Mouse (Mus musculus) midbrain, postnatal 0 days (tissue): ENCODE measurements around the gene Top2b. TPM values are rescaled to one million over a fixed set of nuclear protein-coding genes. Genes with fewer than 3 reads are reported as not detected.

Experiments used
- ATAC-seq: fragments of 200-750 bp; cut with Nextera tagmentation; 2 replicates; pipeline ENCODE4 v1.8.0; 2017; ENCODE audit warnings: moderate number of reproducible peaks, mild to moderate bottlenecking, moderate TSS enrichment, moderate library complexity; ENCODE audit not compliant: low FRiP score
- DNase-seq: peaks from one replicate; pipeline ENCODE4 v3.0.0-alpha.2; 2015; ENCODE audit warnings: low spot score
- H3K27ac ChIP-seq: fragments of 300-500 bp; sonication (generic); 2 replicates; pipeline ENCODE4 v1.5.1; 2014; ENCODE audit warnings: low read depth, mild to moderate bottlenecking, low read length, mixed read lengths
- H3K27me3 ChIP-seq: fragments of 300-500 bp; sonication (generic); 2 replicates; pipeline ENCODE4 v1.6.1; 2014; ENCODE audit warnings: low read length, control low read depth, mixed read lengths; ENCODE audit not compliant: insufficient read depth
- H3K36me3 ChIP-seq: fragments of 300-500 bp; sonication (generic); 2 replicates; pipeline ENCODE4 v1.6.1; 2014; ENCODE audit warnings: low read length, control low read depth, mixed read lengths; ENCODE audit not compliant: insufficient read depth
- H3K4me1 ChIP-seq: fragments of 300-500 bp; sonication (generic); 2 replicates; pipeline ENCODE4 v1.6.1; 2014; ENCODE audit warnings: mild to moderate bottlenecking, control low read depth, antibody characterized with exemption, low read length, mixed read lengths; ENCODE audit not compliant: insufficient read depth
- H3K4me2 ChIP-seq: fragments of 300-500 bp; sonication (generic); 2 replicates; pipeline ENCODE4 v1.6.1; 2014; ENCODE audit warnings: low read depth, mild to moderate bottlenecking, low read length, mixed read lengths; ENCODE audit not compliant: poor library complexity, severe bottlenecking
- H3K4me3 ChIP-seq: fragments of 300-500 bp; sonication (generic); 2 replicates; pipeline ENCODE4 v1.5.1; 2014; ENCODE audit warnings: low read depth, mild to moderate bottlenecking, low read length, moderate library complexity
- H3K9ac ChIP-seq: fragments of 300-500 bp; sonication (generic); replicated peaks from 2 replicates; pipeline ENCODE4 v1.6.1; 2014; ENCODE audit warnings: mild to moderate bottlenecking, low read length, moderate library complexity, mixed read lengths; ENCODE audit not compliant: poor library complexity, severe bottlenecking
- H3K9me3 ChIP-seq: fragments of 300-500 bp; sonication (generic); 2 replicates; pipeline ENCODE4 v1.6.1; 2016; ENCODE audit warnings: low read length, control low read depth
- CTCF ChIP-seq: IDR thresholded peaks from 2 replicates; pipeline ENCODE4 v1.5.1; 2016; ENCODE audit warnings: antibody characterized with exemption, mild to moderate bottlenecking
- WGBS: fragments of 180-500 bp; shearing (Covaris S2); extraction: QIAGEN DNeasy Blood & Tissue Kit; methylation state at CpG from one replicate; pipeline ENCODE4 v1.1.7; 2014; 5-methylcytosine and 5-hydroxymethylcytosine counted together
- polyA plus RNA-seq: library from polyadenylated mRNA; unstranded; fragments of >200 nt; fragmentation: Nextera tagmentation; extraction: Ambion mirVana; gene quantifications from 2 replicates; pipeline ENCODE4 v1.2.1, GENCODE M21; 2015
- total RNA-seq: library from RNA; depleted of rRNA; stranded (reverse); fragments of >200 nt; gene quantifications from 2 replicates; pipeline ENCODE4 v1.2.3, GENCODE M21; 2014

The Top2b gene
- total and polyA plus RNA-seq, 2 experiments from 2014 or later, result 55.8 to 214 TPM

DNA sequence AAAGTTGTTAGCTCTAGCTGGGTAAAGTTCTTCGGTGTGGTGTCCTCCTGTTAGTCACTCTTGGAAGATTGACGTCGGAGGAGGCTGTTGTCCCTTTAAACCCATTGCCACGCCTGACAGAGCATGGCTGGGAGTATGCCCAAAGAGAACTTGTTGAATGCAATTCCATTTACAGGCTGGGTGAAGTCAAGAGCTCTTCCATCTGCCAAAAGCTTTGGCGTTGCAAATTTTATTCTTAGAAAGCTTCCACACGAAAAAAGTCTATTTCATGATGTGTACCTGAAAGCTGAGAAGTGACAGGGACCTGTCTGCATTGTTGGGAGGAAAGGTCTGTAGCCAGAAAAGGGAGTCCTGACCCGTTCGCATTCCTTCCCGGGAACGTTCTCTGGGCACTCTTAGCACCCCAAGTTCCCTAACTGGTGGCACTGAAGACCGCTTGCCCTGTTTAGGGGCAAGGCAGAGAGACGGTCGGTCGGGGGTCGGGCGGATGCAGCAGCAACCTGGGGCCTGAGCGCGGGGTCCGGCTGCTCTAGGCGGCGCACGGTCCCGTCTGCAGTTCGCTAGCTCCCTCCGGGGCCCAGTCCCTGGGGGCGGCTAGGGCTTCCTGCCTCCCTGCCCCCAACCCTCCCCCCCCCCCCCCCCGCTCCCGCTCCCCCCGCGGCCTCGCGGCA, 683 bp upstream of the Top2b start:
- ATAC-seq, result peak; percentile 68
- H3K36me3 ChIP-seq, result no peaks in the 10 kb centered on the region
- H3K4me3 ChIP-seq, result peak overlapping the region; percentile 83
- peak; percentile 75 for DNase-seq
- H3K4me1 ChIP-seq, result peaks cover 5% of the 10 kb centered on the region
- no peaks in the 10 kb centered on the region for H3K27me3 ChIP-seq
- TF ChIP-seq CTCF, result no peak
- peak overlapping the region; percentile 80 for H3K4me2 ChIP-seq
- WGBS, result 1% methylated on average over 25 of the region's 32 CpGs
- H3K9me3 ChIP-seq, result no peaks in the 10 kb centered on the region
- H3K27ac ChIP-seq, result peak overlapping the region; percentile 99
- H3K9ac ChIP-seq, result peak overlapping the region; percentile 100

DNA sequence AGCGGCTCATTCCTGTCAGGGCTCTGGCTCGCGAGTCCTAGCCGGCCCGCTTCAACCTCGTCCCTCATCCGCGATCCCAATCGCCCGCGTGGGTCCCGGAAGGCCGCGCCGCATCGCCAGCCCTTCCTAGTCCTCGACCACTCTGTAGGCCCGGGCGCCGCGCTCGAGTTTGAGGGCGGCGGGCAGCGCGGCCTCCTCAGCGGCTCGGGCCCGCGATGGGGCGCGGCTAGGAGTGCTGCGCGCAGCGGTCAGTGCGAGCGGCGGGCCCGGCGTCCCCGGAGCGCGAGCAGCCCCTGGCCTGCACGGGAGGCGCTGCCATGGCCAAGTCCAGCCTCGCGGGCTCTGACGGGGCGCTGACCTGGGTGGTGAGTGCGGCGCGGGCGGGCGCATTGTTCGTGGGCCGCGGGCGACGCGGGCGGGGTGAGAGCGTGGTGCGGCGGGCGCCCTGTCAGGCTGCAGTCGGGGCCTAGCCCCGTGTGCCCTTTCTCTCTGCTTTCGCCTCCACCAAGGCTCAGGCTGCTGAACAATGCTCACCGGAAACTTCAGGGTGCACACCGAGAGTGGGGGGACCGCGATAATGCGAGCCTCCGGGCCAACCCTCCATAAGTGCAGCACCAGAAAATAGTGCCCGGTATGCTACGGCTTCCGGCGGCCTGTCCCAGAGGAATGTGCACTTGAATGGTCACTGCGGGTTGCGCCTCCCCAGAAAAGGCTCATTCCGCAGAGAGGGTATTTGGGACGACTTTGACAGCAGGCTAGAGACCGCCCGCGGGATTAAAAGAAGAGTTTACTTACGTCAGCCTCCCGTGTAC, 589 bp downstream of the Top2b start:
- Histone ChIP-seq H3K4me2 (peak overlapping the region; percentile 80), H3K9ac (peak overlapping the region; percentile 100), H3K36me3 (no peaks in the 10 kb centered on the region), H3K27ac (peak overlapping the region; percentile 99), H3K9me3 (no peaks in the 10 kb centered on the region), H3K27me3 (no peaks in the 10 kb centered on the region), H3K4me1 (peaks cover 5% of the 10 kb centered on the region), H3K4me3 (peak overlapping the region; percentile 83)
- no peak for TF ChIP-seq CTCF
- 0% methylated on average over 82 of the region's 87 CpGs for WGBS
- ATAC-seq, result peak; percentile 76
- peak; percentile 56 for DNase-seq

DNA sequence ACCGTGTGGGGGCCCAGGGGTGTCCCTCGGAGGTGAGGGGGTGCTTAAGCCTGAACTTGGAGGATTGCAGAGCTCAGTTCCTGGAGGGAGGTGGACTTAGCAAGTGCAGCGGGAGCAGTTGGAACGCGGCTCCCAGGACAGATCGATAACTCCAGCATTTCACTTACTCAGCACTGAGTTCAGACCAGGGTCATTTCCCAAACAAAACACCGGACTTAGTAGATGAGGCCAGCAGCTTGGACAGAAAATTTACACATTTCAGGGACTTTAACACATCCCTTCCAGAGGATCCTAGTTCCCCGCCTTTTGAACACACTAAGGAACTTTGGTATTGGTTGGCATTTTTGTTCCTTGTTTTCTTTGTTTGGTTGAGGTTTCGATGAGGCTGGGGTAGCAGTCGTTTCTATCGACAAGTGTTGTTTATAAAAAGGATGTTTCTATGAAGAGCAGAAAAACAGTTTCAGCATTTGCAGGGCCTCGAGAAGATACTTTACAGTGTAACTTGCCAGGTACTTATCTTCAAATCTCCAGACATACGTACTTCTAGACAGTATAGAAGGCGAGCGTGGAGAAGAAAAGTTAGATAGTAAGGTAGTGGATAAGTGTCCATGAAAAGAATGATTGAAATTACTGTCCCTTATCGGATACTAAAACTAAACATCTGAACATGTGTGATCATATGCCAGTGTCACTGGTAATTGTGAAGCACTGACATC, 1.4 kb downstream of the Top2b start:
- ATAC-seq (no peak), DNase-seq (peak; percentile 14)
- no peaks in the 10 kb centered on the region for H3K27me3 ChIP-seq
- H3K27ac ChIP-seq, result peak overlapping the region; percentile 99
- peak overlapping the region; percentile 80 for H3K4me2 ChIP-seq
- peak overlapping the region; percentile 100 for H3K9ac ChIP-seq
- H3K4me3 ChIP-seq, result peak overlapping the region; percentile 83
- peaks cover 5% of the 10 kb centered on the region for H3K4me1 ChIP-seq
- no peak for TF ChIP-seq CTCF
- 13% methylated on average over 16 of the region's 16 CpGs for WGBS
- H3K9me3 ChIP-seq, result no peaks in the 10 kb centered on the region
- H3K36me3 ChIP-seq, result no peaks in the 10 kb centered on the region

DNA sequence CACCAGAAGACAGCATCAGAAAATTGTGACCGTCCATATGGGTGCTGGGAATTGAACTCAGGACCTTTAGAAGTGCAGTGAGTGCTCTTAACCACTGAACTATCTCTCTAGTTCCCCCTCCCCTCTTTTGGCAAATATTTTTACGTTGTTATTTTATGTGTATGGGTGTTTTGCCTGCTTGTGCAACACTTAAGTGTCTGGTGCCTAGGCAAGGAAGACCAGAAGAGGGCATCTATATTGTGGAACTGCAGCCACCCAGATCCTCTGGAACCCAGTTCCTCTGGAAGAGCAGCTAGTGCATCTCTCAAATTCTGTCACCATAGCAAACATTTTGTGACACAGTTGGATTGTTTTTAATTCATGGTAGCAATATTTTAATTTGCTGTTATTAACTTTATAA, 2.0 kb downstream of the Top2b start:
- H3K9me3 ChIP-seq, result no peaks in the 10 kb centered on the region
- H3K36me3 ChIP-seq, result no peaks in the 10 kb centered on the region
- ATAC-seq, result no peak
- peak overlapping the region; percentile 80 for H3K4me2 ChIP-seq
- H3K4me3 ChIP-seq, result peak overlapping the region; percentile 83
- no peak overlapping the region for H3K9ac ChIP-seq
- DNase-seq, result no peak
- H3K4me1 ChIP-seq, result peaks cover 5% of the 10 kb centered on the region
- no peak overlapping the region for H3K27ac ChIP-seq
- H3K27me3 ChIP-seq, result no peaks in the 10 kb centered on the region
- WGBS, result 36% methylated on average over 2 of the region's 2 CpGs
- peak; percentile 14; the same call in 1 of the 2 replicates for TF ChIP-seq CTCF

DNA sequence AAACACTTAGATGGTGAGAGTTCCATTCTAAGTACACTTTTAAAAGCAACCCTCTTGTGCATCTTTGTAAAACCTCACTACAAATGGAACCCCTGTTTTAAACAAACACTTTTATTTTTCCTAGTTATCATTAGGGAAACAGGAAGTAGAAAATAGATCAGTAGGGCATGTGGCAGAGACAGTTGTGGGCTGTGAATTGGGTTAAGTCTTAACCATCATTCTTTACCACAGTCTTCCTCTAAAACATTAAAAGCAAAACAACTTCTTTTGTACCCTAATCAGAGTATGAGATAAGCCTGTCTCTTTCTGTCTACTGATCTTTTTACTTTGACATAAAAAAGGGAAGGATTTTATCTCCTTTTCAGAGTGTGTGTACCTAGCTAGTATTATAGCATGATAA, 7.8 kb downstream of the Top2b start:
- no peak overlapping the region for H3K27ac ChIP-seq
- no peaks in the 10 kb centered on the region for H3K4me1 ChIP-seq
- no peak for TF ChIP-seq CTCF
- no peaks in the 10 kb centered on the region for H3K27me3 ChIP-seq
- no peak overlapping the region for H3K9ac ChIP-seq
- DNase-seq (no peak), ATAC-seq (no peak)
- no peak overlapping the region for H3K4me3 ChIP-seq
- no peak overlapping the region for H3K4me2 ChIP-seq
- no peaks in the 10 kb centered on the region for H3K36me3 ChIP-seq
- H3K9me3 ChIP-seq, result no peaks in the 10 kb centered on the region
